Mouse (Mus musculus): Measurements from ENCODE around the gene Cdhr5.
"Not testable (repeated sequence)": the region's sequence is repeated elsewhere in the genome, so short reads cannot be mapped to it uniquely, and the experiment has no call there.

Gene Cdhr5

DNA sequence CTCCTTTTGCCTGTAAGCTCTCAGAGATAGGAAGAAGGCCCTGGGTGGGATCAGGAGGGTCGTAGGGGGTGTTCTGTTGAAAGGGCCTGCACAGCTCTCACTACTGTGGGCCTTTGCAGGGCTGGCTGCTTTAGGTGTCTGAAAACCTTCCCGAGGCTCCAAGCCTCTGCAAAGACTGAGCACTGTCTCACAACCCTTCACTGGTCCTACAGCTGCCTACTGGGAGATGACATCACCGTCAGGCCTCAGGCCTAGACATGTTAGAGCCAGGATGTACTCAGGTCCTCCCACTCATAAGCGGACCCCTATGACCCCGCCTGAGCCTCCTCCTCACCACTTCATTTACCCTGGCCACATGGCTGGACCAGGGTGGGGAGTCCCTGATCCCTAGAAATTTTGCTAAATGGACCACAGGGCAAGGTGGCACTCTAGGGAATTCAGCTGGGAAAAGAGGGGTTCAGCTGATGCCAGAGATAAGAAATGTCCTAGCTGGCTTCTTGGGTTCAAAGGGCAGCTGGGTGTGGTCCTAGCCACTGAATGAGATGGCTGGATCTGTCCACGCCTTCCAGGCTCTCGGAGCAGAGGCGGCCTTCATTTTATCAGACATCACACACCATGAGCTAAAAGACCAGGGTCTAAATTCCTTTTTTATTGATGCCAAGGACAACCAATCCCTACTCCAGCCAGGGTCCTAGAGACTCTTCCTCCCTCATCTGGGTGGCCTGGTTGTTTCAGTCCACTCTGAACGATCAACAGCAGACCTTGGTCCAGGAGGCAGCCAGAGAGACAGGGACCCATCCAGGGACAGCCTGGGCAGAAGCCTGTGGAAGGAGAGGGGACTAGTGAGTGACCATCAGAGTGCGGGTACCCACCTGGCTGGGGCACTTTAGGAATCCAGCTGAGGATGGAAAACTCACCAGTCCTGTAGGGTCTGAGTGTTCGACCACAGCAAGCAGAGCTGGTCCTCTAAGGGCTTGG, 1.4 kb upstream of the Cdhr5 start:
- in situ Hi-C loops (cut with MboI, MseI): no loop called here

DNA sequence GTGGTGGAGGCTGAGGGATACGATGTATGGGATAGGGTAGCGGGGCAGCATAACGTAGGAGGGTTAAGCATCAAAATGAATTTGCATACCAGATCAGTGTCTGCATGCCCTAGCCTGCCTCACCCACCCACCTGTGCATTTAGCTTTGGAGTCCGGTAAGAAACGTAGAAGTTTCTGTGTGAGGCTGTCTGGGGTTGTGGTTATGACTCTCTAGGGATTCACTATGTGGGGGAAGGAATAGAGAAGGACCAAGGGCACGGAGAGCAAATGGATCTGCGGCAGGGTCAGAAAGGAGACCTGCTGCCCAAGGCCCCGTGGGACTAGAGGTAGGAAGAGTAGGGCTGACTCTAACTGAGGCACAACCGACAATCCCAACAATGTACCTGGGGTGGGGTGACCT, 1.2 kb downstream of the Cdhr5 start:
- in situ Hi-C loops (cut with MboI, MseI): no loop called here

GRCm38 (mm10) chr7:141270631-141271030, 6.0 kb downstream of the Cdhr5 start:
- in situ Hi-C loops (cut with MboI, MseI): loop anchor here (5.0 kb wide), 1 partner anchor 87 kb away; no protein-coding TSS in a partner anchor

GRCm38 (mm10) chr7:141269273-141269545, 7.4 kb downstream of the Cdhr5 start:
- in situ Hi-C loops (cut with MboI, MseI): no loop called here

DNA sequence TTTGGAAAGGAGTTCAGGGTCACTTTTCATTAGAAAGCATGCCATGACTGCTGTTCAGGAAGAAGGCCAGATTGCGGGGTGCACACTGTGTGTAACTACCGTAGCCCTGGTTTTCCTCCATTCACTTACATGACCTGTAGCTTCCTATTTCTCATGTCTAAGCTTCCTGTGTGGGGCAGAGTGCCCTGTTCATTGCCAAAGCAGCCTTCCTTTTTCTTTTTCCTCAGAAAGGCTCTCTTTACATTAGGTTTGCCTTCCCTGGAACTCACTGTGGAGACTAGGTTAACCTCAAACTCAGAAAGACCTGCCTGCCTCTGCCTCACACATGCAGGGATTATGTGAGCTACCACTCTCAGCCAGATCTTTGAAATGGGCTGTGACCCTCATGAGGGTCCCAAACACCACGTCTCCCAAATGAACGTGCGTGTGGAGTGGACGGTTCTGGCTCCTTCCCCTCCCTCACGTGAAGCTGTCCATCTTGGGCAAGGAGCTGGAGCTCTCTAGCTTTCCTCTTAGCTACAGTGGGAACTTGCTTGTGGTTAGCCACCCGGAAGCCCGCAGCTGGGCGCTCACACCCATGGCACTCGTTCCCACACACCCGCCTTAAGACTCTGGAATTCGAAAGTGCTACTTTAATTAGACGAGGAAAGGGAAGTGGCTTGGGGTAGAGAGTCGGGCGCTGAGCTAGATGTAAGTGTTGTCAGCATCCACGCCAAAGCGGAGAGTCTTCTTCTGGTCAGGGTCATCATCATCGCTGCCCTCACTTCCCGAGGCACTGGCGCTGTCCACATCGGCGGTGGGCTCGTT, 7.9 kb downstream of the Cdhr5 start:
- in situ Hi-C loops (cut with MboI, MseI): no loop called here

GRCm38 (mm10) chr7:141265739-141266561, 10.6 kb downstream of the Cdhr5 start, which contains the start of gene Irf7:
Irf7 (minus strand) TSS chr7:141266481.
- in situ Hi-C loops (cut with MboI, MseI): no loop called here

- in situ Hi-C loops (cut with MboI, MseI): no loop called here
Observed at GRCm38 (mm10) chr7:141265411-141265738, 11.2 kb downstream of the Cdhr5 start.

GRCm38 (mm10) chr7:141264761-141265410, 11.7 kb downstream of the Cdhr5 start:
- in situ Hi-C loops (cut with MboI, MseI): no loop called here

GRCm38 (mm10) chr7:141264041-141264700, 12.4 kb downstream of the Cdhr5 start:
- in situ Hi-C loops (cut with MboI, MseI): no loop called here

GRCm38 (mm10) chr7:141263640-141264039, 12.9 kb downstream of the Cdhr5 start:
- in situ Hi-C loops (cut with MboI, MseI): no loop called here

GRCm38 (mm10) chr7:141261480-141261879, 15.1 kb downstream of the Cdhr5 start:
- in situ Hi-C loops (cut with MboI, MseI): no loop called here

DNA sequence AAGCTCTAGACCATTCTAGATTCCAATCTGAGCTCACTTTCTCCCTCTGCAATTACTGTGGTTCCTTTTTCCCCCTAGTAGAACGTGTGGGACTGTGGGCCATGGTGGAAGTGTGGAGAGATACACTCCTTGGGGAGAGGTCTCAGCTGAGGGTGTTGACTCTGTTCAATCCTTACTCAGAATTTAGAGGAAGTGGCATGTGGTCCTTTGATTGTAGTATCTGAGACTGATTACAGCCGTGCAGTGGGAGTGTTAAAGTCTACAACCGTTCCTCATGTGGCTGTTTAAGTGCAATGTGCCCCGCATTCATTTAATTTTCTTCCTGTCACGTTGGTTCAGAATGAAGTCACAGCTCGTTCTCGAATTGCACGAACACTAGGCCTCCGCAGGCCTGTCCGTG, 20.4 kb downstream of the Cdhr5 start:
- in situ Hi-C loops (cut with MboI, MseI): no loop called here

DNA sequence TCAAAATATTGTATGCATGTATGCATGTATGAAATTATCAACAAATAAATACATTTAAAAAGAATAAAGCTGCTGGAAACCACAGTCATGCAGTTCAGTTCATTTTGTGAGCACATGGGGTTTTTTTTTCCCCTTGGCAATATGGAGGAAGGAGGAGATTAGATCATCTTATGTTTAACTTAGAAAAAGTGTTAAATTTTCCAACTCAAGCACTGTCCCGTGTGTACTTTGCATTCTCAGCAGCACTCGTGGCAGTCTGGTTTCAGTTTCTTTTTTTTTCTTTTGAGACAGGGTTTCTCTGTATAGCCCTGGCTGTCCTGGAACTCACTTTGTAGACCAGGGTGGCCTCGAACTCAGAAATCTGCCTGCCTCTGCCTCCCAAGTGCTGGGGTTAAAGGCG, 26.1 kb downstream of the Cdhr5 start:
- in situ Hi-C loops (cut with MboI, MseI): not testable (repeated sequence)

GRCm38 (mm10) chr7:141231551-141231950, 45.0 kb downstream of the Cdhr5 start:
- in situ Hi-C loops (cut with MboI, MseI): no loop called here

GRCm38 (mm10) chr7:141231111-141231510, 45.5 kb downstream of the Cdhr5 start:
- in situ Hi-C loops (cut with MboI, MseI): no loop called here

- in situ Hi-C loops (cut with MboI, MseI): no loop called here
Observed at GRCm38 (mm10) chr7:141230570-141230969, 46.0 kb downstream of the Cdhr5 start.

- in situ Hi-C loops (cut with MboI, MseI): no loop called here
Observed at GRCm38 (mm10) chr7:141229702-141230101, 46.9 kb downstream of the Cdhr5 start.

GRCm38 (mm10) chr7:141228279-141229067, 48.1 kb downstream of the Cdhr5 start, which contains the start of gene Phrf1:
Phrf1 (plus strand) TSS chr7:141228784.
- in situ Hi-C loops (cut with MboI, MseI): no loop called here

DNA sequence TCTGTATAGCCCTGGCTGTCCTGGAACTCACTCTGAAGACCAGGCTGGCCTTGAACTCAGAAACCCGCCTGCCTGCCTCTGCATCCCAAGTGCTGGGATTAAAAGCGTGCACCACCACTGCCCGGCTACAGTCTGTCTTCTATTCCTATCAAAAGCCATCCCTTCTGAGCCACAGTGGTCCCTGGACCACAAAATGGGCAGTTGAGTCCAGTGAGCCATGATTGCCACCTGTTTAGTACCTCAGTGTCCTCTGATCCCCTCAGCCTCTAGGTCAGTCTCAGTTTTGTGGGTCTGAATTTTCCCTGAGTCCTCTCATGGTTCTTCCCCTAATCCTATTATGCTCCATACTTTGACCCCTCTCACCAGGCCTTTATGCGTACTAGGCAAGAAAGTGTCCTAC, 48.8 kb downstream of the Cdhr5 start:
- in situ Hi-C loops (cut with MboI, MseI): no loop called here

- in situ Hi-C loops (cut with MboI, MseI): no loop called here
Observed at GRCm38 (mm10) chr7:141226535-141226934, 50.1 kb downstream of the Cdhr5 start.
